Mouse (Mus musculus): Measurements from ENCODE around the gene Eif3l.

GRCm38 (mm10) chr15:79131442-79131841 is 56.5 kb downstream of the Eif3l start:
- TF ChIP-seq CTCF (IDR thresholded peaks at IDR 0.05; ENCODE audit: low read depth, low read length) (no peak), POLR2A (IDR thresholded peaks at IDR 0.05; ENCODE audit: borderline replicate concordance, low read depth, low read length) (no peak)
